In genomic region chr4:63213907-63214621, GRCm38 (mm10) we compare ENCODE assay signal across 9 mouse cellular contexts. TPM values are rescaled to one million over a fixed set of nuclear protein-coding genes. Genes with fewer than 3 reads are reported as not detected.
DNase-seq lines count a peak whose midpoint lies in the region; ATAC-seq lines count a peak whose summit lies in the region.
"Had no signal": no experiment of that assay in that cellular context is flagged by ENCODE, and none has a peak within 500 bp of the region (broad histone marks: within the 10 kb centered on the region; RNA-seq: fewer than 3 reads in every experiment).

Col27a1 (plus strand) TSS chr4:63214004.

- no peaks in the 10 kb centered on the region for H3K9me3 ChIP-seq in heart, embryonic 10.5 days
- no peaks in the 10 kb centered on the region for H3K9me3 ChIP-seq in forebrain, embryonic 10.5 days
- no peaks in the 10 kb centered on the region for H3K9me3 ChIP-seq in limb, embryonic 12.5 days
- no peaks in the 10 kb centered on the region for H3K9me3 ChIP-seq in neural tube, embryonic 14.5 days (ENCODE audit: control insufficient read depth, low read length)

- no peaks in the 10 kb centered on the region for H3K36me3 ChIP-seq in heart, embryonic 10.5 days
- no peaks in the 10 kb centered on the region for H3K36me3 ChIP-seq in forebrain, embryonic 10.5 days (replicated peaks)
- H3K36me3 ChIP-seq in limb, embryonic 12.5 days: 0 out of 2 replicates have a peak, but pooled peaks cover 7% of the 10 kb centered on the region
- H3K36me3 ChIP-seq in neural tube, embryonic 14.5 days (ENCODE audit: control insufficient read depth, insufficient read depth, low read length): no peaks in the 10 kb centered on the region

- peak; percentile 77 for DNase-seq in heart, embryonic 10.5 days (ENCODE audit: low spot score)
- DNase-seq in heart, adult 8-10 months (ENCODE audit: low spot score): no peak
- DNase-seq in Muller cell, postnatal 12 days (ENCODE audit: inconsistent ontology term): peak; percentile 42
- DNase-seq in forebrain, embryonic 10.5 days (ENCODE audit: extremely low spot score, low spot score): peak; percentile 63
- no peak for DNase-seq in left cerebral cortex, adult 11 months (ENCODE audit: low spot score)
- DNase-seq in right cerebral cortex, postnatal 10 days (ENCODE audit: low spot score in 2 of 2): no peak

- H3K4me2 ChIP-seq in limb, embryonic 12.5 days: peak within 1 kb of the TSS; percentile 95
- H3K4me2 ChIP-seq in neural tube, embryonic 14.5 days (ENCODE audit: low read depth, low read length): peak within 1 kb of the TSS; percentile 100

- peaks cover 33% of the 10 kb centered on the region for H3K4me1 ChIP-seq in heart, embryonic 10.5 days
- H3K4me1 ChIP-seq in forebrain, embryonic 10.5 days: peaks cover 37% of the 10 kb centered on the region
- peaks cover 38% of the 10 kb centered on the region for H3K4me1 ChIP-seq in limb, embryonic 12.5 days (replicated peaks)
- peaks cover 19% of the 10 kb centered on the region for H3K4me1 ChIP-seq in neural tube, embryonic 14.5 days (ENCODE audit: control insufficient read depth, insufficient read depth, low read length)

- H3K27me3 ChIP-seq in heart, embryonic 10.5 days (ENCODE audit: insufficient read depth, poor library complexity, severe bottlenecking): peaks cover 62% of the 10 kb centered on the region
- H3K27me3 ChIP-seq in forebrain, embryonic 10.5 days (ENCODE audit: poor library complexity, severe bottlenecking): peaks cover 62% of the 10 kb centered on the region
- peaks cover 26% of the 10 kb centered on the region for H3K27me3 ChIP-seq in limb, embryonic 12.5 days
- peaks cover 19% of the 10 kb centered on the region for H3K27me3 ChIP-seq in neural tube, embryonic 14.5 days (ENCODE audit: control insufficient read depth, insufficient read depth, low read length)

- peak within 1 kb of the TSS; percentile 84 for H3K4me3 ChIP-seq in heart, embryonic 10.5 days
- peak within 1 kb of the TSS; percentile 94 for H3K4me3 ChIP-seq in forebrain, embryonic 10.5 days
- peak within 1 kb of the TSS; percentile 91 for H3K4me3 ChIP-seq in limb, embryonic 12.5 days (replicated peaks)
- H3K4me3 ChIP-seq in neural tube, embryonic 14.5 days (ENCODE audit: low read depth, low read length): peak within 1 kb of the TSS; percentile 53

- ATAC-seq in limb, embryonic 12.5 days (ENCODE audit: insufficient number of reproducible peaks, insufficient read depth, low FRiP score, low TSS enrichment, low read depth): peak; percentile 50
- ATAC-seq in neural tube, embryonic 14.5 days (ENCODE audit: low read depth): peak; percentile 50

- peak within 1 kb of the TSS; percentile 96 for H3K9ac ChIP-seq in limb, embryonic 12.5 days (replicated peaks)
- H3K9ac ChIP-seq in neural tube, embryonic 14.5 days (replicated peaks; ENCODE audit: low read depth, low read length): peak within 1 kb of the TSS; percentile 28

- WGBS in heart, embryonic 10.5 days: under 1% methylated on average over 61 of the region's 61 CpGs
- under 1% methylated on average over 61 of the region's 61 CpGs for WGBS in forebrain, embryonic 10.5 days
- WGBS in limb, embryonic 12.5 days: under 1% methylated on average over 61 of the region's 61 CpGs
- under 1% methylated on average over 59 of the region's 61 CpGs for WGBS in neural tube, embryonic 14.5 days

- peak within 1 kb of the TSS; percentile 85 for H3K27ac ChIP-seq in heart, embryonic 10.5 days
- peak within 1 kb of the TSS; percentile 78 for H3K27ac ChIP-seq in forebrain, embryonic 10.5 days
- H3K27ac ChIP-seq in limb, embryonic 12.5 days: peak within 1 kb of the TSS; percentile 74
- no peak within 1 kb of the TSS for H3K27ac ChIP-seq in neural tube, embryonic 14.5 days (ENCODE audit: low read depth, low read length)

RNA-seq across cellular contexts. Expression of gene Col27a1, which starts in this region (rescaled TPM):
- polyA plus RNA-seq in heart, embryonic 10.5 days (2016; fragmentation: Nextera tagmentation; extraction: Ambion mirVana): 2.3 and 4.3 TPM in 2 replicates
- total RNA-seq in heart, adult 8-10 months (2022): 1 to 10 TPM; 1.1 to 1.5 (median 1.4) TPM
- 2.8 and 3.1 TPM in 2 replicates for polyA plus RNA-seq in forebrain, embryonic 10.5 days (2016; fragmentation: Nextera tagmentation; extraction: Ambion mirVana)
- 20.5 and 22.6 TPM in 2 replicates for polyA plus RNA-seq in limb, embryonic 12.5 days (2016; fragmentation: Nextera tagmentation; extraction: Ambion mirVana)
- 1.2 and 3.1 TPM in 2 replicates for polyA plus RNA-seq in neural tube, embryonic 14.5 days (2014; fragmentation: Nextera tagmentation; extraction: Ambion mirVana)
- total RNA-seq: MEL had no signal

Comparison
In these comparisons a context has a peak if more than half of its experiments do, and no peak if none do; other contexts are left out.
1. DNase-seq: peak in heart, embryonic 10.5 days (single experiment), Muller cell, postnatal 12 days (single experiment) and forebrain, embryonic 10.5 days (single experiment); none in heart, adult 8-10 months (single experiment), left cerebral cortex, adult 11 months (single experiment) and right cerebral cortex, postnatal 10 days (0 of 2).
2. Peak in every context shown above with its lines, with median percentiles within 50 percentile points of each other: H3K4me3 ChIP-seq.